Mouse (Mus musculus): Measurements from ENCODE around the gene Olfr715.
"Not testable (repeated sequence)": the region's sequence is repeated elsewhere in the genome, so short reads cannot be mapped to it uniquely, and the experiment has no call there.

GRCm38 (mm10) chr7:107138027-107138426 is 7.1 kb upstream of the Olfr715 start, which contains the start of gene Olfr716:
- not testable (repeated sequence) for TF ChIP-seq POLR2A (IDR thresholded peaks at IDR 0.05; ENCODE audit: low read depth, low read length); CTCF (IDR thresholded peaks at IDR 0.05; ENCODE audit: extremely low read depth, insufficient read depth, insufficient read length, insufficient replicate concordance)
